Mouse (Mus musculus) stomach, embryonic 14.5 days (tissue): ENCODE results near the gene Mast4. TPM values are rescaled to one million over a fixed set of nuclear protein-coding genes. Genes with fewer than 3 reads are reported as not detected.

Experiments
- ATAC-seq: fragments of 200-750 bp; cut with Nextera tagmentation; 2 replicates; pipeline ENCODE4 v1.8.0; 2017; ENCODE audit warnings: low read depth, moderate TSS enrichment; ENCODE audit not compliant: insufficient number of reproducible peaks, insufficient read depth, low FRiP score
- H3K27ac ChIP-seq: fragments of 300-500 bp; sonication (generic); 2 replicates; pipeline ENCODE4 v1.5.1; 2014; ENCODE audit warnings: mild to moderate bottlenecking, low read length, moderate library complexity, mixed read lengths
- H3K27me3 ChIP-seq: fragments of 300-500 bp; sonication (generic); 2 replicates; pipeline ENCODE4 v1.6.1; 2014; ENCODE audit warnings: low read length, control low read depth, mixed read lengths; ENCODE audit not compliant: control insufficient read depth, insufficient read depth
- H3K36me3 ChIP-seq: fragments of 300-500 bp; sonication (generic); 2 replicates; pipeline ENCODE4 v1.6.1; 2014; ENCODE audit warnings: mild to moderate bottlenecking, control low read depth, low read length, moderate library complexity, mixed read lengths; ENCODE audit not compliant: control insufficient read depth, insufficient read depth
- H3K4me1 ChIP-seq: fragments of 300-500 bp; sonication (generic); 2 replicates; pipeline ENCODE4 v1.6.1; 2014; ENCODE audit warnings: low read length, control low read depth, mixed read lengths; ENCODE audit not compliant: control insufficient read depth, insufficient read depth
- H3K4me2 ChIP-seq: fragments of 300-500 bp; sonication (generic); replicated peaks from 2 replicates; pipeline ENCODE4 v1.6.1; 2014; ENCODE audit warnings: low read depth, low read length, control low read depth
- H3K4me3 ChIP-seq: fragments of 300-500 bp; sonication (generic); 2 replicates; pipeline ENCODE4 v1.5.1; 2014; ENCODE audit warnings: low read depth, low read length, control low read depth
- H3K9ac ChIP-seq: fragments of 300-500 bp; sonication (generic); replicated peaks from 2 replicates; pipeline ENCODE4 v1.6.1; 2014; ENCODE audit warnings: low read depth, mild to moderate bottlenecking, control low read depth, low read length, moderate library complexity, mixed read lengths
- H3K9me3 ChIP-seq: fragments of 300-500 bp; sonication (generic); 2 replicates; pipeline ENCODE4 v1.6.1; 2016; ENCODE audit warnings: low read depth, low read length, control low read depth; ENCODE audit not compliant: control insufficient read depth
- WGBS: fragments of 180-500 bp; shearing (Covaris S2); extraction: QIAGEN DNeasy Blood & Tissue Kit; methylation state at CpG from one replicate; pipeline ENCODE4 v1.1.7; 2014; 5-methylcytosine and 5-hydroxymethylcytosine counted together
- polyA plus RNA-seq: library from polyadenylated mRNA; unstranded; fragments of >200 nt; fragmentation: Nextera tagmentation; extraction: Ambion mirVana; gene quantifications from 2 replicates; pipeline ENCODE4 v1.2.1, GENCODE M21; 2014

Mast4 gene
- polyA plus RNA-seq, 1 experiment from 2014 or later = 48.0 TPM

- H3K27me3 ChIP-seq = no peaks in the 10 kb centered on the region
- 78% methylated on average over 7 of the region's 7 CpGs for WGBS
- no peak overlapping the region for H3K4me3 ChIP-seq
- no peak overlapping the region for H3K9ac ChIP-seq
- no peaks in the 10 kb centered on the region for H3K9me3 ChIP-seq
- no peaks in the 10 kb centered on the region for H3K4me1 ChIP-seq
- H3K36me3 ChIP-seq = no peaks in the 10 kb centered on the region
- ATAC-seq = no peak
- no peak overlapping the region for H3K27ac ChIP-seq
- no peak overlapping the region for H3K4me2 ChIP-seq
These were observed 285.3 kb downstream of the Mast4 start for GRCm38 (mm10) chr13:103048954-103049353.

DNA sequence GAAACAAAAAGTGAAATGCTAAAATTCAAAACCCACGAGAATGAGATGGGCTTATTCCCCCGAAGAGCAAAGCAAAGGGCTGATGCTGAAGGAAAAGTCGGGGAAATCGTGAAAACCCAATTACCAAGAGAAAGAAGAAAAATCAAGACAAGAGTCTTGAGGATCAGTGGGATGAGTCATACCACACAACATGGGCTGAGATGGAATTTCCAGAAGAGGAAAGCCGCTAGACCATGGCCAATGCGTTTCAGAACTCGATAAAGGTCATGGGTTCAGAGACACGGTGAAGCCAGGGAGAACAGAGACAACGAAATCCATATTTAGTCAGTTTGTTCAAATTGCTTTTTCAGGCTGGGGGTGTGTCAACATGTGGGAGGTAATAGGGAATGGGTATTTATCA lies 290.6 kb downstream of the Mast4 start:
- no peak overlapping the region for H3K27ac ChIP-seq
- no peaks in the 10 kb centered on the region for H3K27me3 ChIP-seq
- H3K36me3 ChIP-seq = no peaks in the 10 kb centered on the region
- H3K9me3 ChIP-seq = no peaks in the 10 kb centered on the region
- H3K4me3 ChIP-seq = no peak overlapping the region
- ATAC-seq = no peak
- no peaks in the 10 kb centered on the region for H3K4me1 ChIP-seq
- no peak overlapping the region for H3K9ac ChIP-seq
- no peak overlapping the region for H3K4me2 ChIP-seq
- WGBS = 91% methylated on average over 9 of the region's 9 CpGs

- H3K36me3 ChIP-seq = no peaks in the 10 kb centered on the region
- no peak overlapping the region for H3K27ac ChIP-seq
- H3K27me3 ChIP-seq = no peaks in the 10 kb centered on the region
- no peaks in the 10 kb centered on the region for H3K9me3 ChIP-seq
- H3K9ac ChIP-seq = no peak overlapping the region
- ATAC-seq = no peak
- no peak overlapping the region for H3K4me3 ChIP-seq
- WGBS = 91% methylated on average over 4 of the region's 4 CpGs
- no peaks in the 10 kb centered on the region for H3K4me1 ChIP-seq
- H3K4me2 ChIP-seq = no peak overlapping the region
These were observed 291.3 kb downstream of the Mast4 start for GRCm38 (mm10) chr13:103043011-103043410.

DNA sequence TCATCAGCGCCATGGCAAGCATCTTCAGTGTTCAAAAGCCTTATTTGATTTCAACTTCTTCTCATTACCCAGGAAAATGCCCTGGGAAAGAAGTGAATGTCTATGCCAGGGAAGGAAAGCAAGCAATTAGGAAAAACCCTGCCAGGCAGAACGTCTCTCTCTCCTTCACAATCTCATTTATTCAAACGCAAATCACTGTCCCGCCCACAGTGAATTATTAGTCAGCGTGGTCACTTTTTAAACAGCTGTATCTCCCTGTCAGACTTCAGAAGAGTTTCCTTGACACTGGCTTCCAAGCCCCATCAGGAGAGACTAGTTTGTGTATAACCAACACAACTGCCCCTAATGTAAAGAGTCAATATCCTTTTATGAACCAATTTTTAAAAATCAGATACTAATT lies 296.8 kb downstream of the Mast4 start:
- Histone ChIP-seq H3K4me3 (no peak overlapping the region), H3K27me3 (no peaks in the 10 kb centered on the region)
- 40% methylated on average over 5 of the region's 5 CpGs for WGBS

DNA sequence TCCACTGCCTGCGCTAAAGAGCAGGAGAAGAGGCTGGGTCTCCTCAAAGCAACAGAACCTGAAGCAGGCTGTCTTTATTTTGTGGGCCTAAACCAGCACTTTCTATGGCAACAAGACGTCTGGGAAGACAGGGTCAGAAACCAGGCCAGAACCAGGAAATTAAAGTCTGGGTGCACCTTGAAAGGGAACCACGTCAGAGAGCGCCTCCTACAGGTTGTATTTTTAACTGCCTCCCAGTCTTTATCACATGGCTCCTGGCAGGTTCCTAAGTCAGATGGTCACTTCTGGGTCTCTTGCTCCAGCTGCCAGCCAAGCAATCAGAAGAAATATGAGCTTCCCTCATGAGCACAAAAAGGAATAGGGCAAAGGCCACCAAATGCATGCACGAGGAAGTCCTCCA lies 304.9 kb downstream of the Mast4 start:
- H3K9me3 ChIP-seq = no peaks in the 10 kb centered on the region
- H3K27ac ChIP-seq = no peak overlapping the region
- no peak for ATAC-seq
- 80% methylated on average over 5 of the region's 5 CpGs for WGBS
- H3K4me1 ChIP-seq = peaks cover 9% of the 10 kb centered on the region; the same call in 1 of the 2 replicates
- no peak overlapping the region for H3K4me3 ChIP-seq
- H3K27me3 ChIP-seq = no peaks in the 10 kb centered on the region
- H3K9ac ChIP-seq = no peak overlapping the region
- no peaks in the 10 kb centered on the region for H3K36me3 ChIP-seq
- H3K4me2 ChIP-seq = no peak overlapping the region

More for the DNA sequence above, 296.8 kb downstream of the Mast4 start:
- no peaks in the 10 kb centered on the region for H3K36me3 ChIP-seq
- H3K9ac ChIP-seq = no peak overlapping the region
- ATAC-seq = no peak
- no peaks in the 10 kb centered on the region for H3K4me1 ChIP-seq
- no peak overlapping the region for H3K27ac ChIP-seq
- H3K4me2 ChIP-seq = no peak overlapping the region
- H3K9me3 ChIP-seq = no peaks in the 10 kb centered on the region

- Histone ChIP-seq H3K9me3 (no peaks in the 10 kb centered on the region), H3K9ac (no peak overlapping the region), H3K4me2 (no peak overlapping the region), H3K27ac (no peak overlapping the region), H3K4me3 (no peak overlapping the region), H3K36me3 (no peaks in the 10 kb centered on the region), H3K4me1 (peaks cover 9% of the 10 kb centered on the region; the same call in 1 of the 2 replicates), H3K27me3 (no peaks in the 10 kb centered on the region)
- no peak for ATAC-seq
- 41% methylated on average over 17 of the region's 17 CpGs for WGBS
These were observed 306.7 kb downstream of the Mast4 start for GRCm38 (mm10) chr13:103027456-103028078.

- WGBS = 67% methylated on average over 3 of the region's 3 CpGs
- Histone ChIP-seq H3K36me3 (no peaks in the 10 kb centered on the region), H3K4me2 (no peak overlapping the region), H3K4me3 (no peak overlapping the region), H3K9me3 (no peaks in the 10 kb centered on the region), H3K27me3 (no peaks in the 10 kb centered on the region), H3K9ac (no peak overlapping the region), H3K27ac (no peak overlapping the region), H3K4me1 (peaks cover 9% of the 10 kb centered on the region; the same call in 1 of the 2 replicates)
- no peak for ATAC-seq
These were observed 308.8 kb downstream of the Mast4 start for GRCm38 (mm10) chr13:103025461-103025860.

- no peak for ATAC-seq
- WGBS = 30% methylated on average over 6 of the region's 6 CpGs
- Histone ChIP-seq H3K9me3 (no peaks in the 10 kb centered on the region), H3K4me1 (no peaks in the 10 kb centered on the region), H3K27me3 (no peaks in the 10 kb centered on the region), H3K9ac (no peak overlapping the region), H3K36me3 (no peaks in the 10 kb centered on the region), H3K4me2 (no peak overlapping the region), H3K4me3 (no peak overlapping the region), H3K27ac (0 out of 2 replicates have a peak overlapping the region, but pooled peaks have one; percentile 6)
These were observed 315.8 kb downstream of the Mast4 start for GRCm38 (mm10) chr13:103018481-103018880.

- H3K27ac ChIP-seq = no peak overlapping the region
These were observed 316.6 kb downstream of the Mast4 start for GRCm38 (mm10) chr13:103017661-103018060.

More at GRCm38 (mm10) chr13:103017661-103018060, 316.6 kb downstream of the Mast4 start:
- Histone ChIP-seq H3K4me2 (no peak overlapping the region), H3K4me3 (no peak overlapping the region), H3K4me1 (no peaks in the 10 kb centered on the region), H3K27me3 (no peaks in the 10 kb centered on the region), H3K36me3 (no peaks in the 10 kb centered on the region), H3K9me3 (no peaks in the 10 kb centered on the region), H3K9ac (no peak overlapping the region)
- WGBS = 93% methylated on average over 3 of the region's 3 CpGs
- no peak for ATAC-seq
